Mouse (Mus musculus): ENCODE data around the gene Osbpl8. TPM values are rescaled to one million over a fixed set of nuclear protein-coding genes. Genes with fewer than 3 reads are reported as not detected.
"Not testable (repeated sequence)": the region's sequence is repeated elsewhere in the genome, so short reads cannot be mapped to it uniquely, and the experiment has no call there.

The Osbpl8 gene
- total and polyA plus RNA-seq, 2 experiments: 3.7 to 30.0 TPM

- DNase-seq (ENCODE audit: extremely low read depth, low read depth, low spot score): peak; percentile 84
- 23% methylated on average over 3 of the region's 3 CpGs for WGBS
Observed at GRCm38 (mm10) chr10:111130872-111131271, 33.7 kb upstream of the Osbpl8 start.

GRCm38 (mm10) chr10:111133271-111133670 is 31.3 kb upstream of the Osbpl8 start:
- Histone ChIP-seq H3K4me1 (ENCODE audit: control insufficient read depth, insufficient read depth, low read length) (peaks cover 19% of the 10 kb centered on the region), H3K79me2 (ENCODE audit: control insufficient read depth, insufficient read depth, low read length) (no peaks in the 10 kb centered on the region), H3K36me3 (ENCODE audit: control insufficient read depth, insufficient read depth, low read length) (no peaks in the 10 kb centered on the region), H3K4me3 (ENCODE audit: insufficient read depth, low read depth, low read length) (no peak overlapping the region), H3K9ac (ENCODE audit: low read depth, low read length) (peak overlapping the region; percentile 35), H3K27ac (replicated peaks; ENCODE audit: insufficient read depth, low read depth, low read length) (peak overlapping the region; percentile 88), H3K27me3 (ENCODE audit: control insufficient read depth, insufficient read depth, low read length) (no peaks in the 10 kb centered on the region)
- peak; percentile 98 for DNase-seq (ENCODE audit: extremely low read depth, low read depth, low spot score)
- WGBS: 26% methylated on average over 5 of the region's 5 CpGs
- TF ChIP-seq POLR2A (IDR thresholded peaks at IDR 0.05; ENCODE audit: extremely low read depth, insufficient read depth, low read length) (no peak), CTCF (IDR thresholded peaks at IDR 0.05; ENCODE audit: low read depth, low read length) (no peak)

More at GRCm38 (mm10) chr10:111130872-111131271, 33.7 kb upstream of the Osbpl8 start:
- Histone ChIP-seq H3K4me1 (ENCODE audit: control insufficient read depth, insufficient read depth, low read length) (peaks cover 19% of the 10 kb centered on the region), H3K27me3 (ENCODE audit: control insufficient read depth, insufficient read depth, low read length) (no peaks in the 10 kb centered on the region), H3K9ac (ENCODE audit: low read depth, low read length) (no peak overlapping the region), H3K79me2 (ENCODE audit: control insufficient read depth, insufficient read depth, low read length) (no peaks in the 10 kb centered on the region), H3K4me3 (ENCODE audit: insufficient read depth, low read depth, low read length) (no peak overlapping the region), H3K27ac (replicated peaks; ENCODE audit: insufficient read depth, low read depth, low read length) (no peak overlapping the region), H3K36me3 (ENCODE audit: control insufficient read depth, insufficient read depth, low read length) (no peaks in the 10 kb centered on the region)
- TF ChIP-seq POLR2A (IDR thresholded peaks at IDR 0.05; ENCODE audit: extremely low read depth, insufficient read depth, low read length) (no peak), CTCF (IDR thresholded peaks at IDR 0.05; ENCODE audit: low read depth, low read length) (no peak)

GRCm38 (mm10) chr10:111133936-111134335 is 30.6 kb upstream of the Osbpl8 start:
- Histone ChIP-seq H3K79me2 (ENCODE audit: control insufficient read depth, insufficient read depth, low read length) (no peaks in the 10 kb centered on the region), H3K27ac (replicated peaks; ENCODE audit: insufficient read depth, low read depth, low read length) (peak overlapping the region; percentile 73), H3K4me1 (ENCODE audit: control insufficient read depth, insufficient read depth, low read length) (peaks cover 19% of the 10 kb centered on the region), H3K4me3 (ENCODE audit: insufficient read depth, low read depth, low read length) (no peak overlapping the region), H3K27me3 (ENCODE audit: control insufficient read depth, insufficient read depth, low read length) (no peaks in the 10 kb centered on the region), H3K36me3 (ENCODE audit: control insufficient read depth, insufficient read depth, low read length) (no peaks in the 10 kb centered on the region), H3K9ac (ENCODE audit: low read depth, low read length) (no peak overlapping the region)
- TF ChIP-seq CTCF (IDR thresholded peaks at IDR 0.05; ENCODE audit: low read depth, low read length) (no peak), POLR2A (IDR thresholded peaks at IDR 0.05; ENCODE audit: extremely low read depth, insufficient read depth, low read length) (no peak)
- peak; percentile 51 for DNase-seq (ENCODE audit: extremely low read depth, low read depth, low spot score)
- WGBS: 65% methylated on average over 8 of the region's 8 CpGs

GRCm38 (mm10) chr10:111134412-111134957 is 30.1 kb upstream of the Osbpl8 start:
- H3K79me2 ChIP-seq (ENCODE audit: control insufficient read depth, insufficient read depth, low read length): no peaks in the 10 kb centered on the region
- peaks cover 23% of the 10 kb centered on the region for H3K4me1 ChIP-seq (ENCODE audit: control insufficient read depth, insufficient read depth, low read length)
- no peaks in the 10 kb centered on the region for H3K36me3 ChIP-seq (ENCODE audit: control insufficient read depth, insufficient read depth, low read length)
- no peak overlapping the region for H3K4me3 ChIP-seq (ENCODE audit: insufficient read depth, low read depth, low read length)
- H3K27me3 ChIP-seq (ENCODE audit: control insufficient read depth, insufficient read depth, low read length): no peaks in the 10 kb centered on the region
- no peak for DNase-seq (ENCODE audit: extremely low read depth, low read depth, low spot score)
- H3K9ac ChIP-seq (ENCODE audit: low read depth, low read length): no peak overlapping the region
- TF ChIP-seq CTCF (IDR thresholded peaks at IDR 0.05; ENCODE audit: low read depth, low read length): no peak
- no peak for TF ChIP-seq POLR2A (IDR thresholded peaks at IDR 0.05; ENCODE audit: extremely low read depth, insufficient read depth, low read length)
- WGBS: 92% methylated on average over 9 of the region's 9 CpGs
- H3K27ac ChIP-seq (replicated peaks; ENCODE audit: insufficient read depth, low read depth, low read length): no peak overlapping the region

- not testable (repeated sequence) for H3K27ac ChIP-seq (replicated peaks; ENCODE audit: insufficient read depth, low read depth, low read length); H3K4me3 ChIP-seq (ENCODE audit: insufficient read depth, low read depth, low read length); DNase-seq (ENCODE audit: extremely low read depth, low read depth, low spot score); H3K9ac ChIP-seq (ENCODE audit: low read depth, low read length); H3K79me2 ChIP-seq (ENCODE audit: control insufficient read depth, insufficient read depth, low read length); H3K27me3 ChIP-seq (ENCODE audit: control insufficient read depth, insufficient read depth, low read length); H3K36me3 ChIP-seq (ENCODE audit: control insufficient read depth, insufficient read depth, low read length)
- peaks cover 21% of the 10 kb centered on the region; the same call in 1 of the 2 replicates for H3K4me1 ChIP-seq (ENCODE audit: control insufficient read depth, insufficient read depth, low read length)
- WGBS: 80% methylated on average over 5 of the region's 5 CpGs
Observed at GRCm38 (mm10) chr10:111136306-111136705, 28.2 kb upstream of the Osbpl8 start.

- Histone ChIP-seq H3K4me1 (ENCODE audit: control insufficient read depth, insufficient read depth, low read length) (peaks cover 14% of the 10 kb centered on the region; the same call in 1 of the 2 replicates), H3K27me3 (ENCODE audit: control insufficient read depth, insufficient read depth, low read length) (no peaks in the 10 kb centered on the region), H3K36me3 (ENCODE audit: control insufficient read depth, insufficient read depth, low read length) (no peaks in the 10 kb centered on the region), H3K4me3 (ENCODE audit: insufficient read depth, low read depth, low read length) (no peak overlapping the region), H3K27ac (replicated peaks; ENCODE audit: insufficient read depth, low read depth, low read length) (no peak overlapping the region), H3K79me2 (ENCODE audit: control insufficient read depth, insufficient read depth, low read length) (no peaks in the 10 kb centered on the region), H3K9ac (ENCODE audit: low read depth, low read length) (no peak overlapping the region)
- 93% methylated on average over 4 of the region's 4 CpGs for WGBS
- TF ChIP-seq CTCF (IDR thresholded peaks at IDR 0.05; ENCODE audit: low read depth, low read length): no peak
- no peak for TF ChIP-seq POLR2A (IDR thresholded peaks at IDR 0.05; ENCODE audit: extremely low read depth, insufficient read depth, low read length)
- no peak for DNase-seq (ENCODE audit: extremely low read depth, low read depth, low spot score)
Observed at GRCm38 (mm10) chr10:111137905-111138304, 26.6 kb upstream of the Osbpl8 start.

Data from liver, adult 2 months (tissue).